Mouse (Mus musculus): ENCODE data around the gene Slc24a3. TPM values are rescaled to one million over a fixed set of nuclear protein-coding genes. Genes with fewer than 3 reads are reported as not detected.

Slc24a3 gene
- polyA plus RNA-seq, 1 experiment from 2014 or later: 2.1 TPM

- H3K9ac ChIP-seq: no peak overlapping the region
- H3K9me3 ChIP-seq (replicated peaks): no peaks in the 10 kb centered on the region
- H3K36me3 ChIP-seq: no peaks in the 10 kb centered on the region
- H3K4me1 ChIP-seq: peaks cover 6% of the 10 kb centered on the region; the same call in 1 of the 2 replicates
- 86% methylated on average over 4 of the region's 4 CpGs for WGBS
- H3K4me3 ChIP-seq (replicated peaks): no peak overlapping the region
- ATAC-seq (replicated peaks; ENCODE audit: low FRiP score): no peak
- no peak overlapping the region for H3K27ac ChIP-seq
- no peak overlapping the region for H3K4me2 ChIP-seq
- no peaks in the 10 kb centered on the region for H3K27me3 ChIP-seq
Measured at GRCm38 (mm10) chr2:145668135-145668534, 500.6 kb downstream of the Slc24a3 start.

- H3K4me1 ChIP-seq: peaks cover 17% of the 10 kb centered on the region
- no peak overlapping the region for H3K4me2 ChIP-seq
- H3K9ac ChIP-seq: no peak overlapping the region
- H3K4me3 ChIP-seq (replicated peaks): no peak overlapping the region
- ATAC-seq (replicated peaks; ENCODE audit: low FRiP score): no peak
- no peaks in the 10 kb centered on the region for H3K27me3 ChIP-seq
- H3K27ac ChIP-seq: no peak overlapping the region
- 84% methylated on average over 4 of the region's 4 CpGs for WGBS
- no peaks in the 10 kb centered on the region for H3K9me3 ChIP-seq (replicated peaks)
- H3K36me3 ChIP-seq: no peaks in the 10 kb centered on the region
Measured at GRCm38 (mm10) chr2:145670131-145670530, 502.6 kb downstream of the Slc24a3 start.

DNA sequence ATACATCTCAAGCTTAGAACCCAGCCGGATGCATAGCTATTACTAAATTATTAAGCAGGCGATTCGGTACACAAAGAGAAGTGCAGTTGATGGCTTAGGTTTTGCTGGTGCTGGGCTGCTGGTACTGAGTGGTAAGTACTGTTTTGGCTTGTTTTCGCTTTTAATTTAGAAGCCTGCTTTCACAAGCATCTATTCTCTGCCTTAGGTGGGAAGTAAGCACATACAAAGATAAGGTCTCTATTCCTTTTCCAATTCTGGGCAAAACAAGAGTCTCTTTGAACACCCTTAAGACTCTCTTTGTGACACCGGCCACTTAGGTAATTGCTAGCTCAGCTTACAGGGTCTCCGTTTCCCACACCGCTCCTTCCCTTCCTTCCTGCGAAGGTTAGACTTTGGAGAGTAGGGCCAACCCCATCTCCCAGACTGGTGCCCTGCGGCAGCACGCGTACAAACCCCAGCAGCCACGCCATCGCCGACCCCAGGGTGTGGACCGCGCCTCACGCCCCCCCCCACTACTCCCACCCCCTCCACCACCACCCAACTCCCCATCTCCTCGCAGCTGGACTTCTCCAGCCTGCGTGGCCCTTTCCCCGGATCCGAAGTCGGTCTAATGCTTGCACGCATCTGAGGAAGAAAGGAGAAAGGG, 507.1 kb downstream of the Slc24a3 start:
- peak overlapping the region; percentile 67 for H3K9ac ChIP-seq
- peak; percentile 49 for ATAC-seq (replicated peaks; ENCODE audit: low FRiP score)
- H3K4me1 ChIP-seq: peaks cover 56% of the 10 kb centered on the region
- no peaks in the 10 kb centered on the region for H3K9me3 ChIP-seq (replicated peaks)
- H3K4me3 ChIP-seq (replicated peaks): peak overlapping the region; percentile 75
- H3K36me3 ChIP-seq: peaks cover 3% of the 10 kb centered on the region; the same call in 1 of the 2 replicates
- H3K27ac ChIP-seq: peak overlapping the region; percentile 96
- peak overlapping the region; percentile 78 for H3K4me2 ChIP-seq
- H3K27me3 ChIP-seq: no peaks in the 10 kb centered on the region
- WGBS: 2% methylated on average over 23 of the region's 23 CpGs

DNA sequence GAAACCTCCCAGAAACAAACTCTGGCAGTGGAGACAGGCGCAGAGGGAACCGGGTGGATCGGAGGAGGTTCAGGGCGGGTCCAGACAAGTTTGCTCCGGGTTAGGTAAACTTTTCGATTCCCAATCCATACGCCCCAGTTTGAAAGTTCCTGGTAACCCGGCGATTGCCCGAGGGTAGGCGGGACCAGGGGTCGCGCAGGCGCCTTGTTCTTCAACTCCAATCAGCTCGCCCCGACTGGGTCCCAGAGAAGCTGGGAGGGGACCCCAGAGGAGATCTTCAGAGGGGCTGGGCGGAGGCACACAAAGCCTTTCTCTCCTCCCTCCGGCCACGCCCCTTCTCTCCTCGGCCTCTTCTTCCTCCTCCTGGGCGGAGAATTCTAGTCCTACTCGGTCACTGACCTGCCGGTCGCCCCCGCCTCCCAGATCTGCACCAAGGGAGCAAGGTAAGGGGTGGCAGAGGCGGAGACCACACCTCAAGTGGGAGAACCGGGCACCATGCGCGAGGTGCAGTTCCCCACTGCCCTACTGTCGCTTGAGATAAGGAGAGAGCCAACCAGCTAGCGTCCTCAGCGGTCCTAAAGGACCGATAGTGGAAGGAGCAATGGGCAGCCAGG, 507.7 kb downstream of the Slc24a3 start, which contains the start of gene Rin2:
Rin2 (plus strand) TSS at position 74 of the 614 bp plus-strand sequence.
- peak within 1 kb of the TSS; percentile 67 for H3K9ac ChIP-seq
- H3K27ac ChIP-seq: peak within 1 kb of the TSS; percentile 96
- peak within 1 kb of the TSS; percentile 78 for H3K4me2 ChIP-seq
- peaks cover 62% of the 10 kb centered on the region for H3K4me1 ChIP-seq
- peak within 1 kb of the TSS; percentile 75 for H3K4me3 ChIP-seq (replicated peaks)
- no peaks in the 10 kb centered on the region for H3K9me3 ChIP-seq (replicated peaks)
- H3K36me3 ChIP-seq: peaks cover 3% of the 10 kb centered on the region; the same call in 1 of the 2 replicates
- no peaks in the 10 kb centered on the region for H3K27me3 ChIP-seq
- peak; percentile 91 for ATAC-seq (replicated peaks; ENCODE audit: low FRiP score)
- under 1% methylated on average over 32 of the region's 33 CpGs for WGBS

- 2% methylated on average over 27 of the region's 27 CpGs for WGBS
- Histone ChIP-seq H3K27ac (peak overlapping the region; percentile 96), H3K36me3 (peaks cover 3% of the 10 kb centered on the region; the same call in 1 of the 2 replicates), H3K4me2 (peak overlapping the region; percentile 78), H3K4me3 (replicated peaks) (peak overlapping the region; percentile 75), H3K9ac (peak overlapping the region; percentile 67), H3K27me3 (no peaks in the 10 kb centered on the region), H3K4me1 (peaks cover 69% of the 10 kb centered on the region), H3K9me3 (replicated peaks) (no peaks in the 10 kb centered on the region)
- peak; percentile 40 for ATAC-seq (replicated peaks; ENCODE audit: low FRiP score)
Measured at GRCm38 (mm10) chr2:145675756-145676543, 508.4 kb downstream of the Slc24a3 start.

DNA sequence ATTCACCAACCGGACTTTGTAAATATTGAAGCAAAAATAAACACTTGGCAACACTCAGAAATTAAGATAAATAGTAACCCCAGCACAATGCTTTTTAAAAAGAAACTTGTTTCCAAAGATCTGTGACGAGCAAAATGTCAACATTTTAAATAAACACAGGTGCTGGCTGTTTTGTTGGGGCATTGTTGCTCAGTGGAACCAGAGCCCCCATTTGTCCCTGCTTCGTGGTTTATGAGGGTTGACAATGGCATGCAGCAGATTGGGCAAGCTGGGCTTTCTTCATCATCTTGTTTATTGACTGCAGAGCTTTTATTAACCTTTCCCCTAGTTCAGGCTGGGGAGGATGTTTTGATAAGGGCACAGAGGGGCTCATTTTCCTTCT, 509.0 kb downstream of the Slc24a3 start:
- H3K4me2 ChIP-seq: peak overlapping the region; percentile 78
- peak overlapping the region; percentile 75 for H3K4me3 ChIP-seq (replicated peaks)
- H3K9me3 ChIP-seq (replicated peaks): no peaks in the 10 kb centered on the region
- H3K27me3 ChIP-seq: no peaks in the 10 kb centered on the region
- peaks cover 3% of the 10 kb centered on the region; the same call in 1 of the 2 replicates for H3K36me3 ChIP-seq
- no peak overlapping the region for H3K9ac ChIP-seq
- no peak for ATAC-seq (replicated peaks; ENCODE audit: low FRiP score)
- 16% methylated on average over 3 of the region's 3 CpGs for WGBS
- peak overlapping the region; percentile 96 for H3K27ac ChIP-seq
- peaks cover 74% of the 10 kb centered on the region for H3K4me1 ChIP-seq

GRCm38 (mm10) chr2:145676936-145677335, 509.4 kb downstream of the Slc24a3 start:
- peaks cover 78% of the 10 kb centered on the region for H3K4me1 ChIP-seq
- peak overlapping the region; percentile 96 for H3K27ac ChIP-seq
- no peaks in the 10 kb centered on the region for H3K9me3 ChIP-seq (replicated peaks)
- H3K36me3 ChIP-seq: peaks cover 3% of the 10 kb centered on the region; the same call in 1 of the 2 replicates
- peak overlapping the region; percentile 75 for H3K4me3 ChIP-seq (replicated peaks)
- WGBS: 41% methylated on average over 2 of the region's 2 CpGs
- H3K4me2 ChIP-seq: peak overlapping the region; percentile 78
- ATAC-seq (replicated peaks; ENCODE audit: low FRiP score): no peak
- no peak overlapping the region for H3K9ac ChIP-seq
- no peaks in the 10 kb centered on the region for H3K27me3 ChIP-seq

DNA sequence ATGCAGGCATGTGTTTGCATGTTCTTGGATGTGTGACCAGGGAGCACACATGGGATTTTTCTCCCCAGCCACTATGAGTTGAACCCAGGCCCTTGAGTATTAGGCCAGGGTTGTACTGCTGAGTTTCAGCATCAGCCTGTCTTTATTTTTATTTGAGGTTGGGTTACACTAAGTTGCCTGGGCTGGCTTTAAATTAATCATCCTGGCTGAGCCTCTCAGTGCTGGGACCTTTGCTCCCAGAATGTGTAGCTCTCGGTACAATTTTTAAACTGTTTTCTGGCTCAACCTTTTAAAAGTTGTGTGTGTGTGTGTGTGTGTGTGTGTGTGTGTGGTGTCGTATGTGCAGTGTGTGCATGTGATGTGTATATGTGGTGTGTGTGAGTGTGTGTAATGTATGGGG, 512.6 kb downstream of the Slc24a3 start:
- peak; percentile 5; the same call in 1 of the 2 replicates for ATAC-seq (replicated peaks; ENCODE audit: low FRiP score)
- Histone ChIP-seq H3K4me1 (peaks cover 88% of the 10 kb centered on the region), H3K4me2 (no peak overlapping the region), H3K9ac (no peak overlapping the region), H3K9me3 (replicated peaks) (no peaks in the 10 kb centered on the region), H3K4me3 (replicated peaks) (no peak overlapping the region), H3K36me3 (peaks cover 3% of the 10 kb centered on the region; the same call in 1 of the 2 replicates), H3K27ac (peak overlapping the region; percentile 75), H3K27me3 (no peaks in the 10 kb centered on the region)
- 42% methylated on average over 2 of the region's 2 CpGs for WGBS

DNA sequence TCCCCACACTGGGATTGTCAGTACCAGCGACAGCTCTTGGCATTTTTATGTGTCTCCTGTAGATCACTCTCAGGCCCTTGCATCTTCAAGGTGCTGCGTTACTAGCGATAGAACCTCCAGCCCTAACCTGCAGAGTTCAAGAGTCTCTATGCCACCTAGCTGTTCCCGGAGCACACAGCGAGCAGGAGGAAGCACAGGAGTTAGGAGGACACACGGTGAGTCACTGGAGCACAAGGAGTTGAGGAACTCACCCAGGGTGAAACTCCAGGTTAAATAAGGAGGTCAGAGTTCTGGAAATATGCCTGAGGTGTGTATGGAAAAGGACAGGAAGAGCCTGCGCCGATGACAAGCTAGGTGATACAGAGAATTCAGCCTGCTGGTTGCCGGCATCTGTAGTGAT, 513.2 kb downstream of the Slc24a3 start:
- peaks cover 85% of the 10 kb centered on the region for H3K4me1 ChIP-seq
- H3K27ac ChIP-seq: peak overlapping the region; percentile 75

DNA sequence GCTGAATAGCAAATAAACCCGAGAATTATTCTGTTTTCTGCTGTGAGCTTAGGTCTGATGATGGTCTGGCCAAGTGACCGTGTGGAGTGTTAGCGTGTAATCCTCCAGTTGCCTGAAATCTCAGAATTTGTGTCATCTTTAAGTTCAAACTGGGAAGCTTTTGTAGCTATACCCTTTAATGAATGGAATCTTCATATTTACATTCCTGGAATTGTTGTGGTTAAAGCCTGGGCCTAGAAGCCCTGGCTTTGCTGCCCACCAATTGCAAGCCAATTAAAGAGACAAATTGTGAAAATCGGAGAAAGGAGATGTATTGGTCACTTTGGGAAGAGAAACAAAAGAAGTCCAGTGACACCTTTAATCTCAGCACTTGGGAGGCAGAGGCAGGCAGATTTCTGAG, 514.1 kb downstream of the Slc24a3 start:
- H3K27me3 ChIP-seq: no peaks in the 10 kb centered on the region
- H3K4me1 ChIP-seq: peaks cover 76% of the 10 kb centered on the region
- H3K9me3 ChIP-seq (replicated peaks): no peaks in the 10 kb centered on the region
- no peak overlapping the region for H3K4me3 ChIP-seq (replicated peaks)
- no peak overlapping the region for H3K27ac ChIP-seq
- H3K36me3 ChIP-seq: peaks cover 3% of the 10 kb centered on the region; the same call in 1 of the 2 replicates
- 80% methylated on average over 4 of the region's 4 CpGs for WGBS
- no peak for ATAC-seq (replicated peaks; ENCODE audit: low FRiP score)
- no peak overlapping the region for H3K9ac ChIP-seq
- H3K4me2 ChIP-seq: no peak overlapping the region

More for the DNA sequence above, 513.2 kb downstream of the Slc24a3 start:
- Histone ChIP-seq H3K4me2 (no peak overlapping the region), H3K9ac (0 out of 2 replicates have a peak overlapping the region, but pooled peaks have one; percentile 7), H3K9me3 (replicated peaks) (no peaks in the 10 kb centered on the region), H3K36me3 (peaks cover 3% of the 10 kb centered on the region; the same call in 1 of the 2 replicates), H3K27me3 (no peaks in the 10 kb centered on the region), H3K4me3 (replicated peaks) (no peak overlapping the region)
- no peak for ATAC-seq (replicated peaks; ENCODE audit: low FRiP score)
- 53% methylated on average over 9 of the region's 9 CpGs for WGBS

GRCm38 (mm10) chr2:145682924-145683323, 515.4 kb downstream of the Slc24a3 start:
- ATAC-seq (replicated peaks; ENCODE audit: low FRiP score): no peak
- H3K27ac ChIP-seq: peak overlapping the region; percentile 54

More at GRCm38 (mm10) chr2:145682924-145683323, 515.4 kb downstream of the Slc24a3 start:
- H3K4me1 ChIP-seq: peaks cover 63% of the 10 kb centered on the region
- no peak overlapping the region for H3K9ac ChIP-seq
- no peaks in the 10 kb centered on the region for H3K36me3 ChIP-seq
- H3K9me3 ChIP-seq (replicated peaks): no peaks in the 10 kb centered on the region
- WGBS: 23% methylated on average over 3 of the region's 3 CpGs
- no peak overlapping the region for H3K4me2 ChIP-seq
- H3K27me3 ChIP-seq: no peaks in the 10 kb centered on the region
- no peak overlapping the region for H3K4me3 ChIP-seq (replicated peaks)

Data from kidney, embryonic 15.5 days (tissue).